Mouse (Mus musculus): ENCODE data around the gene Serpinf2.
"Not testable (repeated sequence)": the region's sequence is repeated elsewhere in the genome, so short reads cannot be mapped to it uniquely, and the experiment has no call there.

The Serpinf2 gene

GRCm38 (mm10) chr11:75459141-75459711 is 19.8 kb upstream of the Serpinf2 start:
- peak; percentile 43 for DNase-seq (ENCODE audit: low read depth)

- DNase-seq (ENCODE audit: low read depth) = peak; percentile 83
These were observed 19.2 kb upstream of the Serpinf2 start for GRCm38 (mm10) chr11:75458628-75459041.

GRCm38 (mm10) chr11:75458169-75458568 is 18.8 kb upstream of the Serpinf2 start:
- DNase-seq (ENCODE audit: low read depth) = peak; percentile 29

- no peak for DNase-seq (ENCODE audit: low read depth)
These were observed 17.1 kb upstream of the Serpinf2 start for GRCm38 (mm10) chr11:75456440-75456871.

GRCm38 (mm10) chr11:75455971-75456370 is 16.6 kb upstream of the Serpinf2 start:
- DNase-seq (ENCODE audit: low read depth) = not testable (repeated sequence)

- DNase-seq (ENCODE audit: low read depth) = peak; percentile 14
These were observed 15.8 kb upstream of the Serpinf2 start for GRCm38 (mm10) chr11:75455041-75455736.

- peak; percentile 72 for DNase-seq (ENCODE audit: low read depth)
These were observed 14.9 kb upstream of the Serpinf2 start, which contains the start of gene Wdr81 for GRCm38 (mm10) chr11:75453991-75454930. Gene Wdr81 (minus strand): TSS chr11:75454717.

- no peak for DNase-seq (ENCODE audit: low read depth)
These were observed 13.6 kb upstream of the Serpinf2 start for GRCm38 (mm10) chr11:75452812-75453557.

- no peak for DNase-seq (ENCODE audit: low read depth)
These were observed 12.7 kb upstream of the Serpinf2 start for GRCm38 (mm10) chr11:75452081-75452480.

GRCm38 (mm10) chr11:75450936-75451335 is 11.5 kb upstream of the Serpinf2 start:
- DNase-seq (ENCODE audit: low read depth) = no peak

GRCm38 (mm10) chr11:75450304-75450908 is 11.0 kb upstream of the Serpinf2 start:
- DNase-seq (ENCODE audit: low read depth) = no peak

- no peak for DNase-seq (ENCODE audit: low read depth)
These were observed 10.3 kb upstream of the Serpinf2 start for GRCm38 (mm10) chr11:75449695-75450094.

GRCm38 (mm10) chr11:75448575-75448974 is 9.2 kb upstream of the Serpinf2 start:
- DNase-seq (ENCODE audit: low read depth) = no peak

GRCm38 (mm10) chr11:75443711-75444110 is 4.3 kb upstream of the Serpinf2 start:
- no peak for DNase-seq (ENCODE audit: low read depth)

- DNase-seq (ENCODE audit: low read depth) = no peak
These were observed 2.2 kb upstream of the Serpinf2 start for GRCm38 (mm10) chr11:75441601-75442000.

- DNase-seq (ENCODE audit: low read depth) = no peak
These were observed 1.6 kb upstream of the Serpinf2 start for GRCm38 (mm10) chr11:75441034-75441433.

- no peak for DNase-seq (ENCODE audit: low read depth)
These were observed 560 bp upstream of the Serpinf2 start for GRCm38 (mm10) chr11:75439951-75440350.

GRCm38 (mm10) chr11:75438804-75439203 is 587 bp downstream of the Serpinf2 start:
- DNase-seq (ENCODE audit: low read depth) = no peak

GRCm38 (mm10) chr11:75438194-75438593 is 1.2 kb downstream of the Serpinf2 start:
- DNase-seq (ENCODE audit: low read depth) = no peak

GRCm38 (mm10) chr11:75434138-75434537 is 5.3 kb downstream of the Serpinf2 start:
- no peak for DNase-seq (ENCODE audit: low read depth)

GRCm38 (mm10) chr11:75431307-75431706 is 8.1 kb downstream of the Serpinf2 start:
- DNase-seq (ENCODE audit: low read depth) = no peak
